Mouse (Mus musculus): Measurements from ENCODE around the gene Atxn7l1. TPM values are rescaled to one million over a fixed set of nuclear protein-coding genes. Genes with fewer than 3 reads are reported as not detected.

Gene Atxn7l1
- polyA plus RNA-seq, 1 experiment from 2014 or later: 11.4 TPM

DNA sequence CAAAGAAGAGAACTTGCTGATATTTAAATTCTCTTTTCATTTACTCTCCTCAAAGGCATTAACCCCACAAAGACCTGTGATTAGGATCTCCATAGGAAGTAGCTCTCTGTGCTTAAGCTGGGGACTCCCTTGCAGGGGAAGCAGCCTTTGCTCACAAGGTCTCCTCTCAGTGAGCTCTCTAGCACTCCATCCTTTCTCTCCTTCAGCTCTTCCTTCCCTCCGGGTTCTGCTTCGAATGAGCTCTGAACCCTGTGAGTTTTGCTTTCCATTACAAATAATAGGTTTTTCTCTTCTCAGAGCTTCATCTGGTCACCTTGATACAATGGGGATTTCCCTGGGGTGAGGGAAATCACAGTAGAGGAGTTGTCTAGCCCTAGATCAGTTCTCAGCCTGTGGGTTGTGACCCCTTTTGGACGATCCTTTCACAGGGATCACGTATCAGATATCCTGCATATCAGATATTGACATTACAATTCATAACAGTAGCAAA, 35.7 kb downstream of the Atxn7l1 start:
- H3K27me3 ChIP-seq (replicated peaks; ENCODE audit: control insufficient read depth, insufficient read depth, low read length): no peaks in the 10 kb centered on the region
- H3K27ac ChIP-seq (replicated peaks; ENCODE audit: low read depth, low read length): no peak overlapping the region
- H3K4me2 ChIP-seq (ENCODE audit: low read depth, low read length): no peak overlapping the region
- ATAC-seq (ENCODE audit: low read depth) (no peak), DNase-seq (ENCODE audit: low spot score) (no peak)
- peaks cover 3% of the 10 kb centered on the region; the same call in 1 of the 2 replicates for H3K4me1 ChIP-seq (ENCODE audit: control insufficient read depth, insufficient read depth, low read length)
- no peak overlapping the region for H3K4me3 ChIP-seq (ENCODE audit: low read depth, low read length)
- no peak overlapping the region for H3K9ac ChIP-seq (ENCODE audit: low read depth, low read length)
- WGBS: 67% methylated on average over 4 of the region's 4 CpGs
- no peaks in the 10 kb centered on the region for H3K36me3 ChIP-seq (ENCODE audit: control insufficient read depth, insufficient read depth, low read length)
- no peaks in the 10 kb centered on the region for H3K9me3 ChIP-seq (ENCODE audit: control insufficient read depth, low read length)

DNA sequence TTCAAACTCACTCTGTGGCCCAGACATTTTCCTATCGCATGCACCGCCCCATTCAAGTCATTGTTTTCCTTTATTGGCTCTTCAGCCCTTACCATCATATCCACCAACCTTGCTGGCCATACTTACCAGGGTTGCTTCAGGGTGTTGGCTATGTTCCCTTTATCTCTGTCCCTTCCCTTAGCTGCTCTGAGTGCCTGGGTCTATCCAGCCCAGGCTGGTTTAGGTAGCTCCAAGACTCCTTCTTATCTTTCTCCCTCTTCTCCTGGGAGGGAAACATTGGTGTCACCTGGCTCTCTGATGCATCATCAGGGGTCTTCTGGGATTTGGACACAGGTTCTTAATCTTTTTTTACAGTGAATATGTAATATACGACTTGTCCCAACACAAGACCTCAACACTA, 36.6 kb downstream of the Atxn7l1 start:
- Histone ChIP-seq H3K4me3 (ENCODE audit: low read depth, low read length) (no peak overlapping the region), H3K36me3 (ENCODE audit: control insufficient read depth, insufficient read depth, low read length) (no peaks in the 10 kb centered on the region), H3K4me1 (ENCODE audit: control insufficient read depth, insufficient read depth, low read length) (0 out of 2 replicates have a peak, but pooled peaks cover 3% of the 10 kb centered on the region), H3K9me3 (ENCODE audit: control insufficient read depth, low read length) (no peaks in the 10 kb centered on the region), H3K4me2 (ENCODE audit: low read depth, low read length) (no peak overlapping the region), H3K27ac (replicated peaks; ENCODE audit: low read depth, low read length) (no peak overlapping the region), H3K9ac (ENCODE audit: low read depth, low read length) (no peak overlapping the region), H3K27me3 (replicated peaks; ENCODE audit: control insufficient read depth, insufficient read depth, low read length) (no peaks in the 10 kb centered on the region)
- DNase-seq (ENCODE audit: low spot score) (no peak), ATAC-seq (ENCODE audit: low read depth) (no peak)
- 93% methylated on average over 3 of the region's 3 CpGs for WGBS

DNA sequence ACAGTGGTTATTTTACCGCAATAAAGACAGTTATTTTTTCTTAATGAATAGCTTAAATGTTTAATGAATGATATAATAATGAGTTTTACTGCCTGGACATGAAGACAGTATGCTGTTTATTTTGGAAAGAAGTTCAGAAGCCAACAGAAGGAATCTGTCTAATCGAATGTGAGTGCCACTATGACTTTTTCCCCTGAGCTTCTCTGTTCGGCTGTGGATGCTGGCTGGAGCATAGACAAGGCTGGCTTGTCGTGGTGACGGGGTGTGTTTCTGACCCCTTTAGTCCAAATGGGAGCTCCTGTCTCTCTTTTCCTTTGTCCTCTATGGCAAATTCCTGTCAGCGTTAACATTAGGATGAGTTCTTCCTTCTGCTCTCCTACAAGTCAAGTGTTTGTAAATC, 37.6 kb downstream of the Atxn7l1 start:
- DNase-seq (ENCODE audit: low spot score): no peak

DNA sequence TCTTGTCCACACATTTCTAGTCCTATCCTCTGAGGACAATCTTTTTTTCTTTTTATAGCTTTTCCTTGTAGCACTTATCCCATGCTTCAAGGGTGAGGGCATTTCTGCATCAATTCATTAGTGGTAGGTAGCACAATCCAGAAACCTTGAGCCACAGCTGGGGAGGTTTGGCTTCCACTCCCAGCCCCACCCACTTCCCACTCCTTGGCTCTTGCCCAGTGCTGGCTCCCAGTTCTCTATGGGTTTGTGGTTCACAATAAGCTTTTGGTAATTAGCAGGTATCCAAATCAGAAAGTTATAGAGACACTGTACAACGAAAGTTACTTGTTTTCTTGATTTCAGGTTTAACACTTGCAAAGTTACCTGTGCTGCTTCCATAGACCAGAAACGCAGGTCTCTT, 38.8 kb downstream of the Atxn7l1 start:
- Histone ChIP-seq H3K9ac (ENCODE audit: low read depth, low read length) (no peak overlapping the region), H3K4me1 (ENCODE audit: control insufficient read depth, insufficient read depth, low read length) (peaks cover 10% of the 10 kb centered on the region; the same call in 1 of the 2 replicates), H3K27ac (replicated peaks; ENCODE audit: low read depth, low read length) (no peak overlapping the region), H3K36me3 (ENCODE audit: control insufficient read depth, insufficient read depth, low read length) (no peaks in the 10 kb centered on the region), H3K4me3 (ENCODE audit: low read depth, low read length) (no peak overlapping the region), H3K27me3 (replicated peaks; ENCODE audit: control insufficient read depth, insufficient read depth, low read length) (no peaks in the 10 kb centered on the region), H3K4me2 (ENCODE audit: low read depth, low read length) (no peak overlapping the region), H3K9me3 (ENCODE audit: control insufficient read depth, low read length) (no peaks in the 10 kb centered on the region)
- WGBS: 83% methylated on average over 2 of the region's 2 CpGs
- DNase-seq (ENCODE audit: low spot score) (no peak), ATAC-seq (ENCODE audit: low read depth) (no peak)

More for the DNA sequence above, 37.6 kb downstream of the Atxn7l1 start:
- no peak for ATAC-seq (ENCODE audit: low read depth)
- Histone ChIP-seq H3K4me3 (ENCODE audit: low read depth, low read length) (no peak overlapping the region), H3K27ac (replicated peaks; ENCODE audit: low read depth, low read length) (no peak overlapping the region), H3K9me3 (ENCODE audit: control insufficient read depth, low read length) (no peaks in the 10 kb centered on the region), H3K36me3 (ENCODE audit: control insufficient read depth, insufficient read depth, low read length) (no peaks in the 10 kb centered on the region), H3K27me3 (replicated peaks; ENCODE audit: control insufficient read depth, insufficient read depth, low read length) (no peaks in the 10 kb centered on the region), H3K4me2 (ENCODE audit: low read depth, low read length) (no peak overlapping the region), H3K4me1 (ENCODE audit: control insufficient read depth, insufficient read depth, low read length) (0 out of 2 replicates have a peak, but pooled peaks cover 3% of the 10 kb centered on the region), H3K9ac (ENCODE audit: low read depth, low read length) (no peak overlapping the region)
- WGBS: 67% methylated on average over 6 of the region's 6 CpGs

DNA sequence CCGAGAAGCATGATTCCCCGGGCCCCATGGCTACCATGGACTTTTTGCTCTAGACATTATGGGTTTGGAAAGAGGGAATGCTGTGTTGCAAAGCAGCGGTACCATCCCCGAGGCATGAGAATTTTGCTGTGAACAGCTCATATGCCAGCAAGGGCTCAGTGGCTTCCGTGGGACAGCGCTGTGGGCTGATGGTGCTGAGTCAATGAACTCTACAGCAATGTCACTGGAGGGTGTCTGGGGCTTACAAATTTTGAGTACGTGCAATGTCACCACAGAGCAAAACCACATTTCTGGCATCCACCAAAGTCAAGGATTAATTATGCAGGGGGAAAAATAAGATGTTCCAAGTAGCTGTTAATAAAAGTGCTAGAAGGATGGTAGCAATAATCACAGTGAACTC, 42.6 kb downstream of the Atxn7l1 start:
- 84% methylated on average over 7 of the region's 7 CpGs for WGBS
- H3K9ac ChIP-seq (ENCODE audit: low read depth, low read length): no peak overlapping the region
- no peaks in the 10 kb centered on the region for H3K9me3 ChIP-seq (ENCODE audit: control insufficient read depth, low read length)
- H3K4me2 ChIP-seq (ENCODE audit: low read depth, low read length): no peak overlapping the region
- H3K4me3 ChIP-seq (ENCODE audit: low read depth, low read length): no peak overlapping the region
- H3K4me1 ChIP-seq (ENCODE audit: control insufficient read depth, insufficient read depth, low read length): peaks cover 30% of the 10 kb centered on the region; the same call in 1 of the 2 replicates
- H3K27ac ChIP-seq (replicated peaks; ENCODE audit: low read depth, low read length): no peak overlapping the region
- H3K36me3 ChIP-seq (ENCODE audit: control insufficient read depth, insufficient read depth, low read length): no peaks in the 10 kb centered on the region
- no peak for ATAC-seq (ENCODE audit: low read depth)
- DNase-seq (ENCODE audit: low spot score): no peak
- H3K27me3 ChIP-seq (replicated peaks; ENCODE audit: control insufficient read depth, insufficient read depth, low read length): no peaks in the 10 kb centered on the region

DNA sequence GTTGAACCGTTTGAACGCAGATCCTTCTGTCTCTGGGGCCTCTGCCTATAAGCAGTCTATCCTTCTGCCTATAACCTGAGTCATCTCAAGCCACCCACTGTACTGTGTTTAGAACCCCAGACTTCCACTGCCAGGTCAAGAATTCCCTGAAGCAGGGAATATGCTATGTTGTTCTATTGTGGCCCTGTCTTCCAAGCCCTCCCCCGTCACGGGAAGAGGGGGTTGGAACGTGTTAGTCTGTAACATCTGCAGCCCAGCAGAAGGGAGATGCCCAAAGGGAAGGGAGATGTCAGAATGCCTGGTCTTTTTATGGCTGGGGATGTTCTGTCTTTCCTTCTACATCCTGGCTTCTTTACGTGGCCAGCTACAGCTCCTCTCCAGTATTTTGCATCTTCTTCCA, 43.1 kb downstream of the Atxn7l1 start:
- H3K4me2 ChIP-seq (ENCODE audit: low read depth, low read length): no peak overlapping the region
- no peaks in the 10 kb centered on the region for H3K9me3 ChIP-seq (ENCODE audit: control insufficient read depth, low read length)
- H3K27ac ChIP-seq (replicated peaks; ENCODE audit: low read depth, low read length): no peak overlapping the region
- peaks cover 30% of the 10 kb centered on the region; the same call in 1 of the 2 replicates for H3K4me1 ChIP-seq (ENCODE audit: control insufficient read depth, insufficient read depth, low read length)
- no peaks in the 10 kb centered on the region for H3K36me3 ChIP-seq (ENCODE audit: control insufficient read depth, insufficient read depth, low read length)
- no peak for ATAC-seq (ENCODE audit: low read depth)
- no peak overlapping the region for H3K4me3 ChIP-seq (ENCODE audit: low read depth, low read length)
- H3K27me3 ChIP-seq (replicated peaks; ENCODE audit: control insufficient read depth, insufficient read depth, low read length): no peaks in the 10 kb centered on the region
- H3K9ac ChIP-seq (ENCODE audit: low read depth, low read length): no peak overlapping the region
- no peak for DNase-seq (ENCODE audit: low spot score)
- 64% methylated on average over 6 of the region's 6 CpGs for WGBS

DNA sequence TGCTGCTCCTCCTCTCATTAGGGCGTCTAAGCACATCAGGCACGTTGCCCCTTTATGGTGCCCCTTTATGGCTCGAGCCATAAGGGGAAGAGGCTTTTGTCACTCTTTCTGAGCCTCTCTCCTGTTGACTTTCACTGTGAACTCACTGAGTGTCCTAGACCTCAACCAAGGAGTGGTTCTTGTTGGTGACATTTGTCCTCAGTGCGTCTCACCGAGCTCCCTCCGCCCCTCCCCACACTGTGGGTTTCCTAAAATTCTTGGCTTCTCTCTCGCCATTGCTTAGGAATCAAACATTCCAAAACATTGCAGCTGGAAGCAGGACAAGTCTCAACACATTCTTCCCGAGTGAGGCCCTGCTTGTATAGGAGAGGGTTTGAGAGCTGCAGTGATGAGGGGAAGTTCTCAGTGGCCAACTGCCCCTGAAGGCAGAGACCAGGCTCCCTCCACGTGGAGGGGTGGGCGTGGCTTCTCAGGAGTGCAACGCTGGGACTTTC, 46.0 kb downstream of the Atxn7l1 start:
- peaks cover 27% of the 10 kb centered on the region; the same call in 1 of the 2 replicates for H3K4me1 ChIP-seq (ENCODE audit: control insufficient read depth, insufficient read depth, low read length)
- H3K9ac ChIP-seq (ENCODE audit: low read depth, low read length): no peak overlapping the region
- peak; percentile 91 for DNase-seq (ENCODE audit: low spot score)
- ATAC-seq (ENCODE audit: low read depth): peak; percentile 82
- H3K4me2 ChIP-seq (ENCODE audit: low read depth, low read length): 0 out of 2 replicates have a peak overlapping the region, but pooled peaks have one; percentile 1
- no peaks in the 10 kb centered on the region for H3K27me3 ChIP-seq (replicated peaks; ENCODE audit: control insufficient read depth, insufficient read depth, low read length)
- peaks cover 3% of the 10 kb centered on the region; the same call in 1 of the 2 replicates for H3K9me3 ChIP-seq (ENCODE audit: control insufficient read depth, low read length)
- H3K36me3 ChIP-seq (ENCODE audit: control insufficient read depth, insufficient read depth, low read length): no peaks in the 10 kb centered on the region
- 0 out of 2 replicates have a peak overlapping the region, but pooled peaks have one; percentile 45 for H3K27ac ChIP-seq (replicated peaks; ENCODE audit: low read depth, low read length)
- WGBS: 28% methylated on average over 11 of the region's 11 CpGs
- H3K4me3 ChIP-seq (ENCODE audit: low read depth, low read length): no peak overlapping the region

DNA sequence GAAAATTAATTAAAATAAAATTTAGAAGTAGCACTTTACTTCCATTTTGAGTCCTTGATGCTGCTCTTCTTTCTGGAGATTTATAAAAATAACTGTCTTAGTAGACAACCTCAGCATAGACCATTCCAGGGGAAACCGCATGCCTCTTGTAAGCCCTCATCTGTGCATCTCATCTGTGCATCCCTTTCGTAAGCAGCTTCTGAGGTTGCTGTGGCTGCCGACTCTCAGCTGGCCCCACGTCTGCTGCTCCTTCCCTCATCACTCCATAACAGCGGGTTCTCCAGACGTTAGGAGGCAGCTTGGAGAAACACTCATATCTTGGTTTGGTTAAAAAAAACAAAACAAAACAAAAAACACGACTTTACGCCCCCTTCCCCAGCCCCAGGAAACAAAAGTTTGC, 47.7 kb downstream of the Atxn7l1 start:
- no peak overlapping the region for H3K4me2 ChIP-seq (ENCODE audit: low read depth, low read length)
- H3K4me3 ChIP-seq (ENCODE audit: low read depth, low read length): no peak overlapping the region
- no peaks in the 10 kb centered on the region for H3K36me3 ChIP-seq (ENCODE audit: control insufficient read depth, insufficient read depth, low read length)
- peaks cover 3% of the 10 kb centered on the region; the same call in 1 of the 2 replicates for H3K9me3 ChIP-seq (ENCODE audit: control insufficient read depth, low read length)
- H3K9ac ChIP-seq (ENCODE audit: low read depth, low read length): no peak overlapping the region
- H3K4me1 ChIP-seq (ENCODE audit: control insufficient read depth, insufficient read depth, low read length): peaks cover 27% of the 10 kb centered on the region; the same call in 1 of the 2 replicates
- no peak for DNase-seq (ENCODE audit: low spot score)
- WGBS: 41% methylated on average over 8 of the region's 8 CpGs
- no peak overlapping the region for H3K27ac ChIP-seq (replicated peaks; ENCODE audit: low read depth, low read length)
- no peak for ATAC-seq (ENCODE audit: low read depth)
- H3K27me3 ChIP-seq (replicated peaks; ENCODE audit: control insufficient read depth, insufficient read depth, low read length): no peaks in the 10 kb centered on the region

DNA sequence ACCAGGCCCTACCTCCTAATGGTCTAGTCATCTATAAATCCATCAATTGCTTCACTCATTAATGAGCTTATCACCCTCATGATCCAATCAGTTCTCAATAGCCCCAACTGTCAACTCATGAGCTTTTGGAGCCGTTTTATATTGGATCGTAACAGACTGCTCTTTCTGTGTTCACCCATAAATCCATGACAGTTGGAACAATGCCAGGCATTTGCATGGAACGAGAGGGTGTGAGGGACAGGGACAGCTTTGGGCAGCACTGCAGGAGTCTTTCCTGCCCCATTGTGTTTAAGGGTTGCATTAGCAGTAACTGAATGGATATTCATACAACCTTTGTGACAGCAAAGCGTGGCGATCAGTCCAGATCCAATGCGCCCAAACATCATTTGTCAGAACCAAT, 49.8 kb downstream of the Atxn7l1 start:
- no peak overlapping the region for H3K4me2 ChIP-seq (ENCODE audit: low read depth, low read length)
- peaks cover 3% of the 10 kb centered on the region; the same call in 1 of the 2 replicates for H3K9me3 ChIP-seq (ENCODE audit: control insufficient read depth, low read length)
- H3K27me3 ChIP-seq (replicated peaks; ENCODE audit: control insufficient read depth, insufficient read depth, low read length): no peaks in the 10 kb centered on the region
- 84% methylated on average over 6 of the region's 6 CpGs for WGBS
- no peak for ATAC-seq (ENCODE audit: low read depth)
- H3K36me3 ChIP-seq (ENCODE audit: control insufficient read depth, insufficient read depth, low read length): no peaks in the 10 kb centered on the region
- H3K4me1 ChIP-seq (ENCODE audit: control insufficient read depth, insufficient read depth, low read length): peaks cover 18% of the 10 kb centered on the region
- H3K4me3 ChIP-seq (ENCODE audit: low read depth, low read length): no peak overlapping the region
- no peak overlapping the region for H3K27ac ChIP-seq (replicated peaks; ENCODE audit: low read depth, low read length)
- DNase-seq (ENCODE audit: low spot score): no peak
- H3K9ac ChIP-seq (ENCODE audit: low read depth, low read length): no peak overlapping the region
